Mouse (Mus musculus) liver, adult 2 months (tissue): ENCODE data around the gene Hivep2. TPM values are rescaled to one million over a fixed set of nuclear protein-coding genes. Genes with fewer than 3 reads are reported as not detected.

Source experiments
- DNase-seq: peaks from one replicate; pipeline ENCODE4 v3.0.0-alpha.2; 2011; ENCODE audit warnings: low read depth, low spot score; ENCODE audit errors: extremely low read depth
- H3K27ac ChIP-seq: fragments of 200-500 bp; replicated peaks from 2 replicates; pipeline ENCODE4 v1.5.1; 2012; ENCODE audit warnings: low read depth, mild to moderate bottlenecking, control low read depth, inconsistent platforms, low read length; ENCODE audit not compliant: insufficient read depth
- H3K27me3 ChIP-seq: fragments of 200-500 bp; 2 replicates; pipeline ENCODE4 v1.6.1; 2012; ENCODE audit warnings: mild to moderate bottlenecking, moderate library complexity, low read length, inconsistent platforms; ENCODE audit not compliant: control insufficient read depth, insufficient read depth
- H3K36me3 ChIP-seq: fragments of 200-500 bp; 2 replicates; pipeline ENCODE4 v1.6.1; 2012; ENCODE audit warnings: low read length, inconsistent platforms; ENCODE audit not compliant: control insufficient read depth, insufficient read depth
- H3K4me1 ChIP-seq: fragments of 200-500 bp; 2 replicates; pipeline ENCODE4 v1.6.1; 2011; ENCODE audit warnings: low read length; ENCODE audit not compliant: control insufficient read depth, insufficient read depth
- H3K4me3 ChIP-seq: fragments of 200-500 bp; 2 replicates; pipeline ENCODE4 v1.5.1; 2011; ENCODE audit warnings: low read depth, mild to moderate bottlenecking, control low read depth, low read length, moderate library complexity; ENCODE audit not compliant: insufficient read depth
- H3K79me2 ChIP-seq: fragments of 200-500 bp; 2 replicates; pipeline ENCODE4 v1.6.1; 2012; ENCODE audit warnings: inconsistent platforms, mild to moderate bottlenecking, low read length, moderate library complexity; ENCODE audit not compliant: control insufficient read depth, insufficient read depth
- H3K9ac ChIP-seq: fragments of 200-500 bp; 2 replicates; pipeline ENCODE4 v1.6.1; 2012; ENCODE audit warnings: low read depth, mild to moderate bottlenecking, control low read depth, inconsistent platforms, low read length
- CTCF ChIP-seq: fragments of 200-500 bp; IDR thresholded peaks from 2 replicates; pipeline ENCODE4 v1.5.1; 2011; ENCODE audit warnings: low read depth, low read length, control low read depth
- POLR2A ChIP-seq: fragments of 200-500 bp; IDR thresholded peaks from 2 replicates; pipeline ENCODE4 v1.6.1; 2011; ENCODE audit warnings: low read length, control low read depth; ENCODE audit not compliant: insufficient read depth; ENCODE audit errors: extremely low read depth
- WGBS: fragments of 180-500 bp; shearing (Covaris S2); methylation state at CpG from one replicate; pipeline ENCODE4 v1.1.7; 2018; 5-methylcytosine and 5-hydroxymethylcytosine counted together
- polyA plus RNA-seq: library from polyadenylated mRNA; depleted of rRNA; stranded (reverse); fragments of >200 nt; gene quantifications from 2 replicates; pipeline ENCODE4 v1.2.3, GENCODE M21; 2012
- total RNA-seq: library from RNA; depleted of rRNA; stranded (reverse); fragments of >200 nt; gene quantifications from 2 replicates; pipeline ENCODE4 v1.2.3, GENCODE M21; 2014

Gene Hivep2
- total and polyA plus RNA-seq, 2 experiments: 1.5 to 6.4 TPM

- Histone ChIP-seq H3K9ac (no peak overlapping the region), H3K4me3 (no peak overlapping the region), H3K27ac (no peak overlapping the region), H3K36me3 (no peaks in the 10 kb centered on the region), H3K27me3 (no peaks in the 10 kb centered on the region), H3K4me1 (no peaks in the 10 kb centered on the region), H3K79me2 (no peaks in the 10 kb centered on the region; the same call in 1 of the 2 replicates)
- no peak for TF ChIP-seq POLR2A
- no peak for TF ChIP-seq CTCF
- 77% methylated on average over 4 of the region's 4 CpGs for WGBS
- no peak for DNase-seq
Observed at GRCm38 (mm10) chr10:14094033-14094432, 128.2 kb downstream of the Hivep2 start.

GRCm38 (mm10) chr10:14096045-14096444, 130.2 kb downstream of the Hivep2 start:
- H3K27me3 ChIP-seq: no peaks in the 10 kb centered on the region
- H3K4me1 ChIP-seq: no peaks in the 10 kb centered on the region
- no peak overlapping the region for H3K9ac ChIP-seq
- H3K27ac ChIP-seq: no peak overlapping the region
- no peak for DNase-seq
- no peaks in the 10 kb centered on the region for H3K36me3 ChIP-seq
- H3K79me2 ChIP-seq: no peaks in the 10 kb centered on the region; the same call in 1 of the 2 replicates
- H3K4me3 ChIP-seq: no peak overlapping the region
- 72% methylated on average over 3 of the region's 3 CpGs for WGBS
- TF ChIP-seq CTCF (no peak), POLR2A (no peak)

- 44% methylated on average over 4 of the region's 4 CpGs for WGBS
- no peak for DNase-seq
- Histone ChIP-seq H3K27me3 (no peaks in the 10 kb centered on the region), H3K4me1 (no peaks in the 10 kb centered on the region; the same call in 1 of the 2 replicates), H3K9ac (no peak overlapping the region), H3K4me3 (no peak overlapping the region), H3K79me2 (no peaks in the 10 kb centered on the region; the same call in 1 of the 2 replicates), H3K27ac (no peak overlapping the region), H3K36me3 (no peaks in the 10 kb centered on the region)
- TF ChIP-seq POLR2A (no peak), CTCF (no peak)
Observed at GRCm38 (mm10) chr10:14099182-14099581, 133.3 kb downstream of the Hivep2 start.

GRCm38 (mm10) chr10:14100041-14100440, 134.2 kb downstream of the Hivep2 start:
- Histone ChIP-seq H3K9ac (no peak overlapping the region), H3K79me2 (no peaks in the 10 kb centered on the region; the same call in 1 of the 2 replicates), H3K27me3 (no peaks in the 10 kb centered on the region), H3K4me1 (no peaks in the 10 kb centered on the region; the same call in 1 of the 2 replicates), H3K27ac (no peak overlapping the region), H3K36me3 (no peaks in the 10 kb centered on the region), H3K4me3 (no peak overlapping the region)
- TF ChIP-seq CTCF: no peak
- no peak for TF ChIP-seq POLR2A
- 83% methylated on average over 8 of the region's 8 CpGs for WGBS
- DNase-seq: no peak

GRCm38 (mm10) chr10:14100847-14101246, 135.0 kb downstream of the Hivep2 start:
- no peak for TF ChIP-seq CTCF
- no peak for TF ChIP-seq POLR2A
- 92% methylated on average over 3 of the region's 3 CpGs for WGBS
- Histone ChIP-seq H3K4me1 (no peaks in the 10 kb centered on the region; the same call in 1 of the 2 replicates), H3K4me3 (no peak overlapping the region), H3K79me2 (no peaks in the 10 kb centered on the region; the same call in 1 of the 2 replicates), H3K36me3 (no peaks in the 10 kb centered on the region), H3K9ac (no peak overlapping the region), H3K27ac (no peak overlapping the region), H3K27me3 (no peaks in the 10 kb centered on the region)
- DNase-seq: no peak

GRCm38 (mm10) chr10:14101966-14102365, 136.1 kb downstream of the Hivep2 start:
- Histone ChIP-seq H3K79me2 (no peaks in the 10 kb centered on the region; the same call in 1 of the 2 replicates), H3K27ac (no peak overlapping the region), H3K27me3 (no peaks in the 10 kb centered on the region), H3K9ac (no peak overlapping the region), H3K36me3 (no peaks in the 10 kb centered on the region), H3K4me1 (no peaks in the 10 kb centered on the region; the same call in 1 of the 2 replicates), H3K4me3 (no peak overlapping the region)
- no peak for DNase-seq
- 74% methylated on average over 5 of the region's 5 CpGs for WGBS
- TF ChIP-seq POLR2A (no peak), CTCF (no peak)
